Mouse (Mus musculus): ENCODE data around the gene Mpzl3. TPM values are rescaled to one million over a fixed set of nuclear protein-coding genes. Genes with fewer than 3 reads are reported as not detected.

The Mpzl3 gene
- polyA plus RNA-seq, 1 experiment from 2014 or later, result 1.3 TPM

GRCm38 (mm10) chr9:45120567-45120966, 65.6 kb downstream of the Mpzl3 start:
- 94% methylated on average over 6 of the region's 6 CpGs for WGBS
- Histone ChIP-seq H3K36me3 (ENCODE audit: control insufficient read depth, insufficient read depth, low read length) (no peaks in the 10 kb centered on the region), H3K9me3 (replicated peaks; ENCODE audit: control insufficient read depth, low read length) (no peaks in the 10 kb centered on the region), H3K27ac (ENCODE audit: low read depth, low read length) (no peak overlapping the region), H3K4me1 (ENCODE audit: control insufficient read depth, insufficient read depth, low read length) (peaks cover 16% of the 10 kb centered on the region), H3K9ac (ENCODE audit: low read length) (no peak overlapping the region), H3K27me3 (replicated peaks; ENCODE audit: control insufficient read depth, insufficient read depth, low read length) (no peaks in the 10 kb centered on the region), H3K4me3 (ENCODE audit: low read depth, low read length) (no peak overlapping the region), H3K4me2 (ENCODE audit: low read length) (no peak overlapping the region)
- no peak for DNase-seq (ENCODE audit: low spot score)
- ATAC-seq, result no peak

DNA sequence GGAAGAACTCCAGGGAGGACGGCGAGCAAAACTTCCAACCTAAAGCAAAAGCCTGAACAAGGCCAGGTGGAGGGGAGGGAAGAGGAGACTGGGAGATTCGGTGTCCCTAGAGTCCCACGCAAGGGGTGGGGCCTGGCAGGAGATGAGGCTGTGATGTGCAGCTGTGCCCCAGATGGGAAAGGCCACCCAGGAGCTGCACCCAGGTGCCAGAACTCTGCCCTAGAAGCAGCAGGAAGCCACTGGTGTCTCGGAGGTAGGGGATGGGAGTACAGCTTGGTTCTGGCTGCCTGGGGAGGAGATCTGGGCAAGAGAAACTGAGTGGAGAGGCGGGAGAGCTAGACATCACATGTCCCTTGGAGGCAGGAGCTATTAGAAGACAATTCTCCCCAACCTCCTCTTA, 66.0 kb downstream of the Mpzl3 start:
- Histone ChIP-seq H3K27me3 (replicated peaks; ENCODE audit: control insufficient read depth, insufficient read depth, low read length) (no peaks in the 10 kb centered on the region), H3K36me3 (ENCODE audit: control insufficient read depth, insufficient read depth, low read length) (no peaks in the 10 kb centered on the region), H3K27ac (ENCODE audit: low read depth, low read length) (no peak overlapping the region), H3K9ac (ENCODE audit: low read length) (no peak overlapping the region), H3K4me3 (ENCODE audit: low read depth, low read length) (no peak overlapping the region), H3K4me1 (ENCODE audit: control insufficient read depth, insufficient read depth, low read length) (peaks cover 16% of the 10 kb centered on the region), H3K4me2 (ENCODE audit: low read length) (no peak overlapping the region), H3K9me3 (replicated peaks; ENCODE audit: control insufficient read depth, low read length) (no peaks in the 10 kb centered on the region)
- ATAC-seq (no peak), DNase-seq (ENCODE audit: low spot score) (no peak)
- 61% methylated on average over 6 of the region's 6 CpGs for WGBS

DNA sequence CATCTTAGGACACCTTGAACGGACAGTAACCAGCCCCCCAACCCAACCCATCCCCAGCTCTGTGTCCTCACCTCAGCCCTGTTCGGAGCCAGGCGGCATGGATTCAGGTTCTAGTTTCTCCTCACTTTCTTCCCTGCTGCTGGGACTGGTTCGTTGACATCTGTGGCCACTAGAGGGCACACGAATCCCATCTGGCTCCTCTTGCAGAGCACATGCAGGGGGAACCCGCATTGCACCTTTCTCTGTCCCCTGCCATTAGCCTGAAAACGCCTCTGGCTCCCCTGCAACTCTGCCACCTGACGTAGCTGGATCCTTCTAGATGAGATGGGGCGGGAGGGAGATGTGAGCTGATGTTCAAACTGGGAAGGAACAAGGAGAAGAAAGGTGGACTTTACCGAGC, 66.8 kb downstream of the Mpzl3 start:
- ATAC-seq (peak; percentile 54), DNase-seq (ENCODE audit: low spot score) (peak; percentile 86)
- WGBS, result 3% methylated on average over 10 of the region's 10 CpGs
- Histone ChIP-seq H3K4me1 (ENCODE audit: control insufficient read depth, insufficient read depth, low read length) (peaks cover 16% of the 10 kb centered on the region), H3K9ac (ENCODE audit: low read length) (peak overlapping the region; percentile 38; the same call in 1 of the 2 replicates), H3K27me3 (replicated peaks; ENCODE audit: control insufficient read depth, insufficient read depth, low read length) (no peaks in the 10 kb centered on the region), H3K36me3 (ENCODE audit: control insufficient read depth, insufficient read depth, low read length) (no peaks in the 10 kb centered on the region), H3K27ac (ENCODE audit: low read depth, low read length) (no peak overlapping the region), H3K9me3 (replicated peaks; ENCODE audit: control insufficient read depth, low read length) (no peaks in the 10 kb centered on the region), H3K4me3 (ENCODE audit: low read depth, low read length) (no peak overlapping the region), H3K4me2 (ENCODE audit: low read length) (peak overlapping the region; percentile 43)

DNA sequence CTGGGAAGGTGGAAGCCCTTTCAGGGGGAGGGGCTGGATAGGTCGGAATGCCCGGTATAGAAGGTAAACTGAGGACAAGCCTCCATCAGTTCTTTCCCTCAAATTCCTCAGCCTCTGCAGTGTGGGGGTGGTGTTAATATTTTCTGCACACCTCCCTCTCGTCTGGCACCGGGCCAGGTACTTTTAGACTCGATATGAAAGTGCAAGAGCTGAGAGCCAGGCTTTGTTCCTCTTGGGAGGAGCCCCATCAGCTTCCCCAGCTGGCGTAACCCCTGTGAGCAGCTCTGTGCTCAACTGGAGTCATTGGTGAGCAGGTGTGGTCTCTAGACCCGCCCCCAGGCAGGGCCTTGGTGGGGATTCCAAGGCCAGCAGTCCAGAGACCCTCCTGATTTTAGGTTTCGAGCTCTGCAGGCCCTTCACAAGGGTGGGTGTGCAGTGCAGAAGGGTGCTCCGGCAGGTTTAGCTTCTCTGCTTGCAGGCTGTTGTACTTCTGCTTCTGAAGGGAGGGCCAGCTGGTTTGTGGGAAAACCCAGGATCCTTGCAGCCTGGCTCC, 67.3 kb downstream of the Mpzl3 start:
- peak overlapping the region; percentile 38; the same call in 1 of the 2 replicates for H3K9ac ChIP-seq (ENCODE audit: low read length)
- no peak overlapping the region for H3K27ac ChIP-seq (ENCODE audit: low read depth, low read length)
- WGBS, result 26% methylated on average over 9 of the region's 9 CpGs
- H3K36me3 ChIP-seq (ENCODE audit: control insufficient read depth, insufficient read depth, low read length), result no peaks in the 10 kb centered on the region
- H3K4me2 ChIP-seq (ENCODE audit: low read length), result peak overlapping the region; percentile 43
- peaks cover 16% of the 10 kb centered on the region for H3K4me1 ChIP-seq (ENCODE audit: control insufficient read depth, insufficient read depth, low read length)
- H3K27me3 ChIP-seq (replicated peaks; ENCODE audit: control insufficient read depth, insufficient read depth, low read length), result no peaks in the 10 kb centered on the region
- H3K9me3 ChIP-seq (replicated peaks; ENCODE audit: control insufficient read depth, low read length), result no peaks in the 10 kb centered on the region
- ATAC-seq, result peak; percentile 30; the same call in 1 of the 2 replicates
- DNase-seq (ENCODE audit: low spot score), result peak; percentile 38
- no peak overlapping the region for H3K4me3 ChIP-seq (ENCODE audit: low read depth, low read length)

DNA sequence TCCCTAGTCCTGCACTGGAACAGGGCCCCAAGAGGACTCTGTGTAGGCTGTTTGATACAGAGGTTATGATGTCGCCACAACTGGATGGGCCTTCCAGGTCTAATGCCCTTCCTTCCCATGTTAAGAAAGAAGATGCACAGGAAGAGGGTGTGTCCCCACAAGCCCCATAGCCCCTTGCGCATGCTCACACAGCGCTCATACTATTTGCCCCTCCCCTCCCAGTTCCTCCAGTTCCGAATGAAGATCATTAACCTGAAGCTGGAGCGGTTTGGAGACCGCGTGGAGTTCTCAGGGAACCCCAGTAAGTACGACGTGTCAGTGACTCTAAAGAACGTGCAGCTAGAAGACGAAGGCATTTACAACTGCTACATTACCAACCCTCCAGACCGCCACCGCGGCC, 70.2 kb downstream of the Mpzl3 start:
- no peak for ATAC-seq
- H3K27me3 ChIP-seq (replicated peaks; ENCODE audit: control insufficient read depth, insufficient read depth, low read length), result no peaks in the 10 kb centered on the region
- H3K9ac ChIP-seq (ENCODE audit: low read length), result no peak overlapping the region
- H3K4me3 ChIP-seq (ENCODE audit: low read depth, low read length), result no peak overlapping the region
- no peak overlapping the region for H3K27ac ChIP-seq (ENCODE audit: low read depth, low read length)
- peaks cover 6% of the 10 kb centered on the region for H3K4me1 ChIP-seq (ENCODE audit: control insufficient read depth, insufficient read depth, low read length)
- H3K4me2 ChIP-seq (ENCODE audit: low read length), result no peak overlapping the region
- no peaks in the 10 kb centered on the region for H3K9me3 ChIP-seq (replicated peaks; ENCODE audit: control insufficient read depth, low read length)
- no peaks in the 10 kb centered on the region for H3K36me3 ChIP-seq (ENCODE audit: control insufficient read depth, insufficient read depth, low read length)
- WGBS, result 90% methylated on average over 14 of the region's 14 CpGs
- DNase-seq (ENCODE audit: low spot score), result no peak

- Histone ChIP-seq H3K27me3 (replicated peaks; ENCODE audit: control insufficient read depth, insufficient read depth, low read length) (no peaks in the 10 kb centered on the region), H3K4me3 (ENCODE audit: low read depth, low read length) (no peak overlapping the region), H3K36me3 (ENCODE audit: control insufficient read depth, insufficient read depth, low read length) (no peaks in the 10 kb centered on the region), H3K9me3 (replicated peaks; ENCODE audit: control insufficient read depth, low read length) (no peaks in the 10 kb centered on the region), H3K9ac (ENCODE audit: low read length) (no peak overlapping the region), H3K4me2 (ENCODE audit: low read length) (no peak overlapping the region), H3K4me1 (ENCODE audit: control insufficient read depth, insufficient read depth, low read length) (peaks cover 5% of the 10 kb centered on the region), H3K27ac (ENCODE audit: low read depth, low read length) (no peak overlapping the region)
- DNase-seq (ENCODE audit: low spot score), result no peak
- 64% methylated on average over 7 of the region's 7 CpGs for WGBS
- ATAC-seq, result no peak
Measured at GRCm38 (mm10) chr9:45126941-45127340, 72.0 kb downstream of the Mpzl3 start.

Other genes starting within 250 kb of the Mpzl3 start
- gene Kmt2a, start 173.9 kb upstream of the Mpzl3 start, polyA plus RNA-seq (2014; fragmentation: Nextera tagmentation; extraction: Ambion mirVana), result 9.6 and 16.0 TPM in 2 replicates
- 680 and 882 TPM in 2 replicates for gene Atp5l, start 134.4 kb upstream of the Mpzl3 start, polyA plus RNA-seq (2014; fragmentation: Nextera tagmentation; extraction: Ambion mirVana)
- 46.0 and 53.0 TPM in 2 replicates for gene Ube4a, start 89.6 kb upstream of the Mpzl3 start, polyA plus RNA-seq (2014; fragmentation: Nextera tagmentation; extraction: Ambion mirVana)
- not detected in 2 replicates for gene Cd3g, start 74.8 kb upstream of the Mpzl3 start, polyA plus RNA-seq (2014; fragmentation: Nextera tagmentation; extraction: Ambion mirVana)
- not detected in 2 replicates for gene Cd3d, start 73.4 kb upstream of the Mpzl3 start, polyA plus RNA-seq (2014; fragmentation: Nextera tagmentation; extraction: Ambion mirVana)
- gene Cd3e, start 45.6 kb upstream of the Mpzl3 start, polyA plus RNA-seq (2014; fragmentation: Nextera tagmentation; extraction: Ambion mirVana), result not detected in 2 replicates
- gene Mpzl2, start 15.4 kb upstream of the Mpzl3 start, polyA plus RNA-seq (2014; fragmentation: Nextera tagmentation; extraction: Ambion mirVana), result 0.18 and 0.38 TPM in 2 replicates
- gene Jaml, start 24.0 kb downstream of the Mpzl3 start, polyA plus RNA-seq (2014; fragmentation: Nextera tagmentation; extraction: Ambion mirVana), result 0.15 TPM in 1 of 2 replicates, not detected in the other
- gene Scn2b, start 62.6 kb downstream of the Mpzl3 start, polyA plus RNA-seq (2014; fragmentation: Nextera tagmentation; extraction: Ambion mirVana), result 3.0 and 4.1 TPM in 2 replicates
- 0.11 and 0.12 TPM in 2 replicates for gene Scn4b, start 83.2 kb downstream of the Mpzl3 start, polyA plus RNA-seq (2014; fragmentation: Nextera tagmentation; extraction: Ambion mirVana)
- gene BC049352, start 126.8 kb downstream of the Mpzl3 start, polyA plus RNA-seq (2014; fragmentation: Nextera tagmentation; extraction: Ambion mirVana), result not detected in 2 replicates
- gene Tmprss4, start 148.9 kb downstream of the Mpzl3 start, polyA plus RNA-seq (2014; fragmentation: Nextera tagmentation; extraction: Ambion mirVana), result not detected in 2 replicates
- 0.43 and 0.57 TPM in 2 replicates for gene Il10ra, start 214.0 kb downstream of the Mpzl3 start, polyA plus RNA-seq (2014; fragmentation: Nextera tagmentation; extraction: Ambion mirVana)

Measured in forebrain, embryonic 14.5 days (tissue).